Mouse (Mus musculus) heart, embryonic 16.5 days (tissue): ENCODE measurements around the gene Telo2. TPM values are rescaled to one million over a fixed set of nuclear protein-coding genes. Genes with fewer than 3 reads are reported as not detected.

Experiments
- ATAC-seq: fragments of 200-750 bp; cut with Nextera tagmentation; replicated peaks from 2 replicates; pipeline ENCODE4 v1.8.0; 2017; ENCODE audit warnings: moderate number of reproducible peaks; ENCODE audit not compliant: insufficient read depth, low FRiP score; ENCODE audit errors: extremely low read depth
- H3K27ac ChIP-seq: fragments of 300-500 bp; sonication (generic); 2 replicates; pipeline ENCODE4 v1.5.1; 2014; ENCODE audit warnings: mild to moderate bottlenecking, low read length, control low read depth, moderate library complexity
- H3K27me3 ChIP-seq: fragments of 300-500 bp; sonication (generic); 2 replicates; pipeline ENCODE4 v1.6.1; 2014; ENCODE audit warnings: low read length, mixed read lengths; ENCODE audit not compliant: control insufficient read depth, insufficient read depth
- H3K36me3 ChIP-seq: fragments of 300-500 bp; sonication (generic); 2 replicates; pipeline ENCODE4 v1.6.1; 2014; ENCODE audit not compliant: control insufficient read depth, insufficient read depth
- H3K4me1 ChIP-seq: fragments of 300-500 bp; sonication (generic); 2 replicates; pipeline ENCODE4 v1.6.1; 2014; ENCODE audit warnings: low read length, mixed read lengths; ENCODE audit not compliant: control insufficient read depth, insufficient read depth
- H3K4me2 ChIP-seq: fragments of 300-500 bp; sonication (generic); 2 replicates; pipeline ENCODE4 v1.6.1; 2014; ENCODE audit warnings: low read depth, mild to moderate bottlenecking, control low read depth, low read length
- H3K4me3 ChIP-seq: fragments of 300-500 bp; sonication (generic); 2 replicates; pipeline ENCODE4 v1.5.1; 2014; ENCODE audit warnings: mild to moderate bottlenecking, control low read depth, low read length
- H3K9ac ChIP-seq: fragments of 300-500 bp; sonication (generic); 2 replicates; pipeline ENCODE4 v1.6.1; 2014; ENCODE audit warnings: low read length, control low read depth
- H3K9me3 ChIP-seq: fragments of 300-500 bp; sonication (generic); replicated peaks from 2 replicates; pipeline ENCODE4 v1.6.1; 2016; ENCODE audit warnings: low read length; ENCODE audit not compliant: control insufficient read depth
- WGBS: fragments of 180-500 bp; shearing (Covaris S2); extraction: QIAGEN DNeasy Blood & Tissue Kit; methylation state at CpG from one replicate; pipeline ENCODE4 v1.1.7; 2014; 5-methylcytosine and 5-hydroxymethylcytosine counted together
- polyA plus RNA-seq: library from polyadenylated mRNA; unstranded; fragments of >200 nt; fragmentation: Nextera tagmentation; extraction: Ambion mirVana; gene quantifications from 2 replicates; pipeline ENCODE4 v1.2.1, GENCODE M21; 2015

Telo2 gene
- polyA plus RNA-seq, 1 experiment from 2014 or later, result 31.3 TPM

GRCm38 (mm10) chr17:25089158-25089557, 26.6 kb downstream of the Telo2 start:
- peaks cover 7% of the 10 kb centered on the region; the same call in 1 of the 2 replicates for H3K36me3 ChIP-seq
- no peaks in the 10 kb centered on the region for H3K27me3 ChIP-seq
- H3K4me1 ChIP-seq, result peaks cover 3% of the 10 kb centered on the region
- no peak for ATAC-seq
- H3K9me3 ChIP-seq, result no peaks in the 10 kb centered on the region
- H3K9ac ChIP-seq, result no peak overlapping the region
- H3K4me2 ChIP-seq, result no peak overlapping the region
- H3K4me3 ChIP-seq, result no peak overlapping the region
- no peak overlapping the region for H3K27ac ChIP-seq
- WGBS, result 56% methylated on average over 10 of the region's 10 CpGs

GRCm38 (mm10) chr17:25086724-25087123, 29.0 kb downstream of the Telo2 start:
- Histone ChIP-seq H3K27ac (no peak overlapping the region), H3K4me1 (peaks cover 26% of the 10 kb centered on the region), H3K36me3 (0 out of 2 replicates have a peak, but pooled peaks cover 3% of the 10 kb centered on the region), H3K9me3 (no peaks in the 10 kb centered on the region), H3K27me3 (no peaks in the 10 kb centered on the region), H3K9ac (no peak overlapping the region), H3K4me3 (no peak overlapping the region), H3K4me2 (no peak overlapping the region)
- no peak for ATAC-seq
- 87% methylated on average over 7 of the region's 7 CpGs for WGBS

GRCm38 (mm10) chr17:25084835-25085385, 30.9 kb downstream of the Telo2 start:
- WGBS, result 82% methylated on average over 13 of the region's 13 CpGs
- Histone ChIP-seq H3K36me3 (0 out of 2 replicates have a peak, but pooled peaks cover 3% of the 10 kb centered on the region), H3K27ac (no peak overlapping the region), H3K27me3 (no peaks in the 10 kb centered on the region), H3K4me1 (peaks cover 31% of the 10 kb centered on the region), H3K4me2 (no peak overlapping the region), H3K4me3 (no peak overlapping the region), H3K9ac (no peak overlapping the region), H3K9me3 (no peaks in the 10 kb centered on the region)
- no peak for ATAC-seq

- Histone ChIP-seq H3K27ac (peak within 1 kb of the TSS; percentile 83), H3K4me1 (peaks cover 31% of the 10 kb centered on the region), H3K4me2 (no peak within 1 kb of the TSS), H3K27me3 (no peaks in the 10 kb centered on the region), H3K4me3 (no peak within 1 kb of the TSS), H3K9me3 (no peaks in the 10 kb centered on the region), H3K36me3 (0 out of 2 replicates have a peak, but pooled peaks cover 3% of the 10 kb centered on the region), H3K9ac (0 out of 2 replicates have a peak within 1 kb of the TSS, but pooled peaks have one; percentile 13)
- ATAC-seq, result peak; percentile 78
- WGBS, result 14% methylated on average over 7 of the region's 7 CpGs
These were observed 32.3 kb downstream of the Telo2 start, which contains the start of gene Tmem204 for GRCm38 (mm10) chr17:25083444-25083931. Tmem204 (minus strand) TSS chr17:25083591.

GRCm38 (mm10) chr17:25082887-25083286, 32.9 kb downstream of the Telo2 start:
- H3K27me3 ChIP-seq, result no peaks in the 10 kb centered on the region
- H3K36me3 ChIP-seq, result 0 out of 2 replicates have a peak, but pooled peaks cover 1% of the 10 kb centered on the region
- no peak overlapping the region for H3K9ac ChIP-seq
- H3K4me1 ChIP-seq, result peaks cover 36% of the 10 kb centered on the region
- WGBS, result 40% methylated on average over 3 of the region's 3 CpGs
- H3K4me2 ChIP-seq, result no peak overlapping the region
- H3K9me3 ChIP-seq, result no peaks in the 10 kb centered on the region
- peak overlapping the region; percentile 83 for H3K27ac ChIP-seq
- no peak overlapping the region for H3K4me3 ChIP-seq
- no peak for ATAC-seq

GRCm38 (mm10) chr17:25082081-25082847, 33.5 kb downstream of the Telo2 start:
- peak; percentile 56 for ATAC-seq
- no peaks in the 10 kb centered on the region for H3K9me3 ChIP-seq
- H3K36me3 ChIP-seq, result no peaks in the 10 kb centered on the region
- peaks cover 40% of the 10 kb centered on the region for H3K4me1 ChIP-seq
- H3K27me3 ChIP-seq, result no peaks in the 10 kb centered on the region
- peak overlapping the region; percentile 83 for H3K27ac ChIP-seq
- H3K4me3 ChIP-seq, result no peak overlapping the region
- 29% methylated on average over 14 of the region's 14 CpGs for WGBS
- H3K4me2 ChIP-seq, result peak overlapping the region; percentile 43; the same call in 1 of the 2 replicates
- H3K9ac ChIP-seq, result peak overlapping the region; percentile 34; the same call in 1 of the 2 replicates

- peak; percentile 12; the same call in 1 of the 2 replicates for ATAC-seq
- H3K4me3 ChIP-seq, result peak overlapping the region; percentile 43
- H3K27ac ChIP-seq, result peak overlapping the region; percentile 83
- H3K27me3 ChIP-seq, result no peaks in the 10 kb centered on the region
- 47% methylated on average over 11 of the region's 11 CpGs for WGBS
- no peaks in the 10 kb centered on the region for H3K36me3 ChIP-seq
- H3K9ac ChIP-seq, result peak overlapping the region; percentile 69
- no peaks in the 10 kb centered on the region for H3K9me3 ChIP-seq
- peaks cover 40% of the 10 kb centered on the region for H3K4me1 ChIP-seq
- H3K4me2 ChIP-seq, result peak overlapping the region; percentile 54
These were observed 34.8 kb downstream of the Telo2 start for GRCm38 (mm10) chr17:25080960-25081381.

GRCm38 (mm10) chr17:25080210-25080609, 35.6 kb downstream of the Telo2 start:
- Histone ChIP-seq H3K27ac (peak overlapping the region; percentile 82), H3K27me3 (no peaks in the 10 kb centered on the region), H3K4me1 (peaks cover 40% of the 10 kb centered on the region), H3K36me3 (no peaks in the 10 kb centered on the region), H3K4me3 (peak overlapping the region; percentile 43), H3K4me2 (peak overlapping the region; percentile 54), H3K9me3 (no peaks in the 10 kb centered on the region), H3K9ac (peak overlapping the region; percentile 69)
- no peak for ATAC-seq
- WGBS, result 68% methylated on average over 13 of the region's 13 CpGs
